Mouse (Mus musculus): ENCODE results near the gene Atad2b.
"Not testable (repeated sequence)": the region's sequence is repeated elsewhere in the genome, so short reads cannot be mapped to it uniquely, and the experiment has no call there.

DNA sequence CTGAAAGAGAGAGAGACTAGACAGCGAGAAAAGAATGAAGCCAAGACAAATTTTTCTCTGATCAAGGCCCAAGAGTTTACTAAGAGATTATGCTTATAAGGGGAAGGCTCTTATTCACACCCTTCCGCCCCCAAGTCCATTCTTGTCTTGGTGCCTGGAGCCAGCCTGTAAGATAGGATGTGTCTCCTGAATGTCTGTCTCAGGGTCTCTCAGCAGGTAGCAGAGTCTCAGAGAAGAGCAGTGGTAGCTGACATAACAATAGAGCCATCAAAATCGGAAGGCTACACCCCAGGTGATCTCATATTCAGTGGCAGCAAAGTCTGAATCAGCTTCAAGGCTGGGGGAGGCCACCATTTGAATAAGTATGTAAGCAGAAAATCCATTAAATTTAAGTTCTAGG lies 88.6 kb downstream of the Atad2b start:
- TF ChIP-seq CTCF (IDR thresholded peaks at IDR 0.05; ENCODE audit: borderline replicate concordance, extremely low read depth, insufficient read depth, insufficient read length); POLR2A (IDR thresholded peaks at IDR 0.05; ENCODE audit: borderline replicate concordance, extremely low read depth, insufficient read depth, insufficient read length, poor library complexity, severe bottlenecking): not testable (repeated sequence)
